Mouse (Mus musculus): ENCODE data around the gene Exd1.

DNA sequence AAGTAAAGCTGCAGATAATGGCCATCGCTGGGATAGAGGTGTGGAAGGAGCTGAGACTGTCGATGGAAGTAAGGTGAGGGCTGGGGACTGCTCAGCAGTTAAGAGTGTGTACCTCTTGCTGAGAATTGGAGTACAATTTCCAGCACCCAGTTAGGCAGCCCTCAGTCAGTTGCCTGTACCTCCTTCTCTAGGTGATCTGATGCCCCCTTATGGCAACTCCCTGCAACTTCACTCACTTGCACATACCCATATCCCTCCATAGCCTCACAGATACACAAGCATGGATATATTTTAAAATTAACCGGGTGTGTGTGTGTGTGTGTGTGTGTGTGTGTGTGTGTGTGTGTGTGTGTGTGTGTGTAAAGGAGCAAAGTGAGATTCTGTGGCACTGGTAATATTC, 35.1 kb downstream of the Exd1 start:
- TF ChIP-seq CTCF (conservative IDR thresholded peaks at IDR 0.05; ENCODE audit: low read length) (peak; percentile 69), NANOG (IDR thresholded peaks at IDR 0.05; ENCODE audit: borderline replicate concordance, low read length) (no peak)
